Mouse (Mus musculus): ENCODE measurements around the gene Strn. TPM values are rescaled to one million over a fixed set of nuclear protein-coding genes. Genes with fewer than 3 reads are reported as not detected.

Strn gene
- polyA plus RNA-seq, 2 experiments, result 3.1 TPM

DNA sequence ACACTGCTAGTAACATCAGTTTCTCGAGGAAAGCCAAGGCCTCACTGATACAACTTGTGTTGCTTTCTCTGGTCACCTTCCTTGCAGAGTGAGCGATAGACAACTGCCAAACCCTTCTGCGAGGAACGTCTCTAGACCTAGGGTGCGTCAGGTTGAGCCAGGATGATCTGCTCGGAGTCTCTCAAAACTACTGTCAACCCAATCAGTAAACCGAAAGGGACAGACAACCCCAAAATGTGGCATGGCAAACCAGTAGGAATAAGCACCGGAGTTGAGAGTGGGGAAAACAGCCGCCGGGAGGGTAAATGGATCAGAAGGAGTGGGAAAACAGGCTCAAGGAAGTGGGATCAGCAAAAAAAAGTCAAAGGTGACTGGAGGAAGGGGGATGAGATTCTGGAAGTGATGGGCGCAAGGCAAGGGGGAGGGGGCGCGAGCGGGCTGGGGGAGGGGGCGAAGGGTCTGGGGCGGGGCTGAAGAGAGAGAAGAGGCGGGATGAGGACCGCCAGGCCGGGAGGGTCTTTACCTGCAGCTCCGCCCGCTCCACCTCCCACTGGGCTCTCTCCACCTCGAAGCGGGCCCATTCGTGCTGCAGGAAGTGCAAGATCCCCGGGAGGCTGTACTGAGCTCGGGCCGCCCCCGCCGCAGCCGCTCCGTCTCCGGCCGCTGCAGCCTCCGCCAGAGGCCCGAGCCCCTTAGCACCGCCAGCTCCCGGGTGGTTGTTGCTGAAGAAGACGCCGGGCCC is 1.1 kb downstream of the Strn start:
- Histone ChIP-seq H3K9ac (replicated peaks) (peak overlapping the region; percentile 93), H3K4me1 (replicated peaks; ENCODE audit: control insufficient read depth in 2 of 2, insufficient read depth in 2 of 2, low read length in 1 of 2) (peaks cover 7 to 23% of the 10 kb centered on the region in 2 experiments), H3K27me3 (ENCODE audit: control insufficient read depth, insufficient read depth, low read length) (no peaks in the 10 kb centered on the region), H3K27ac (peak overlapping the region; percentile 74), H3K36me3 (replicated peaks; ENCODE audit: control insufficient read depth, insufficient read depth, low read depth) (no peaks in the 10 kb centered on the region), H3K9me3 (ENCODE audit: control insufficient read depth, low read length) (no peaks in the 10 kb centered on the region), H3K4me3 (ENCODE audit: insufficient read depth in 1 of 2, low read depth in 2 of 2, low read length in 2 of 2) (peak overlapping the region; percentile 89 to 92), H3K4me2 (ENCODE audit: low read depth) (peak overlapping the region; percentile 99)
- under 1% methylated on average over 36 of the region's 39 CpGs for WGBS (ENCODE audit: insufficient replicate concordance)
- peak in 1 of 3 experiments; percentile 33 for DNase-seq (ENCODE audit: low read depth in 3 of 3, low spot score in 3 of 3)
- TF ChIP-seq EP300 (IDR thresholded peaks at IDR 0.05; ENCODE audit: low read depth) (no peak), CTCF (IDR thresholded peaks at IDR 0.05; ENCODE audit: low read depth) (no peak)
- ATAC-seq (ENCODE audit: insufficient read depth), result peak; percentile 74

DNA sequence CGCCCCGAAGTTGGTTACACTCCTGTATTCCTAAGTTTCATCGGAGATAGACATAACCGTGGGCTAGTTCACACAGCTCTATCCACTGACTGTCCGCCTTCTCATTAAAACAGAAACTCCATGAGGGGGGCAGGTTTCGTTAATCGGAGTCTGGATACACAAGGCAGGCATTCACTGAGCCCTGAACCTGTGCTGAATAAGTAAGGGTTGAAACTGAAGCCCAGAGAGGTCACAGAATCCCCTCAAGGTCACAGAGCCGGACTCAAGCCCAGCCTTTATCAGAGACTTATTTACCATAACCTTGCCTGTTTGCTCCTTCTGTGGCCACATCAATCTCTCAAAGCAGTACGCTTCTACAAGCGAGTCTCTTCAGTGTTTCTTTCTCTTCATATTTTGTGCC is 2.2 kb downstream of the Strn start:
- Histone ChIP-seq H3K4me3 (ENCODE audit: insufficient read depth in 1 of 2, low read depth in 2 of 2, low read length in 2 of 2) (peak overlapping the region in 1 of 2 experiments; percentile 89; a peak in 2 of 4 replicates), H3K36me3 (replicated peaks; ENCODE audit: control insufficient read depth, insufficient read depth, low read depth) (no peaks in the 10 kb centered on the region), H3K9me3 (ENCODE audit: control insufficient read depth, low read length) (no peaks in the 10 kb centered on the region), H3K4me2 (ENCODE audit: low read depth) (peak overlapping the region; percentile 99), H3K9ac (replicated peaks) (peak overlapping the region; percentile 93; the same call in 1 of the 2 replicates), H3K27ac (no peak overlapping the region), H3K4me1 (replicated peaks; ENCODE audit: control insufficient read depth in 2 of 2, insufficient read depth in 2 of 2, low read length in 1 of 2) (peaks cover 7 to 23% of the 10 kb centered on the region in 2 experiments), H3K27me3 (ENCODE audit: control insufficient read depth, insufficient read depth, low read length) (no peaks in the 10 kb centered on the region)
- DNase-seq (ENCODE audit: low read depth in 3 of 3, low spot score in 3 of 3), result no peak
- no peak for TF ChIP-seq EP300 (IDR thresholded peaks at IDR 0.05; ENCODE audit: low read depth)
- TF ChIP-seq CTCF (IDR thresholded peaks at IDR 0.05; ENCODE audit: low read depth), result no peak
- 69% methylated on average over 10 of the region's 10 CpGs for WGBS (ENCODE audit: insufficient replicate concordance)
- no peak for ATAC-seq (ENCODE audit: insufficient read depth)

DNA sequence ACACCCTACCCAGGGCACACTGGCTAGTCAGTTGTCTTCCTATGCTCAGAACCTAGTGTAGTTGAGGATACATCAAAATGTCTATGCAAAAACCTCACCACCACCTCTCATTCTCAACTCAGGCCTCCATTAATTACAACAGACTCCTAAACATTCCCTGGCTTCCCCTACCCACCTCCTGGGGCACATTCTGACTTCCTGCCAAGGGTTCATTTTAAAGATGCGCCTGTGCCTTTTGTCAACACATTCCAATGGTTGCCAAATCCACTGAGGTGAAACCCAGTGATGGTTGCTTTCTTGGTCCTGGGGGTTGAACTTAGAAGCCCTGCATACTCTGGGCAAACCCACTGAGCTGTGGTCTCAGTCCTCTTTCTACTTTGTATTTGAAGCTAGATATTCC is 4.9 kb downstream of the Strn start:
- no peak for DNase-seq (ENCODE audit: low read depth in 3 of 3, low spot score in 3 of 3)
- TF ChIP-seq EP300 (IDR thresholded peaks at IDR 0.05; ENCODE audit: low read depth) (no peak), CTCF (IDR thresholded peaks at IDR 0.05; ENCODE audit: low read depth) (no peak)
- WGBS (ENCODE audit: insufficient replicate concordance), result 81% methylated on average over 1 of the region's 1 CpGs

GRCm38 (mm10) chr17:78726746-78727449 is 10.1 kb downstream of the Strn start:
- H3K4me3 ChIP-seq (ENCODE audit: insufficient read depth in 1 of 2, low read depth in 2 of 2, low read length in 2 of 2), result no peak overlapping the region
- TF ChIP-seq EP300 (IDR thresholded peaks at IDR 0.05; ENCODE audit: low read depth) (no peak), CTCF (IDR thresholded peaks at IDR 0.05; ENCODE audit: low read depth) (no peak)
- no peaks in the 10 kb centered on the region for H3K9me3 ChIP-seq (ENCODE audit: control insufficient read depth, low read length)
- DNase-seq (ENCODE audit: low read depth in 3 of 3, low spot score in 3 of 3) (no peak), ATAC-seq (ENCODE audit: insufficient read depth) (no peak)
- no peak overlapping the region for H3K9ac ChIP-seq (replicated peaks)
- no peaks in the 10 kb centered on the region for H3K27me3 ChIP-seq (ENCODE audit: control insufficient read depth, insufficient read depth, low read length)
- no peaks in the 10 kb centered on the region for H3K36me3 ChIP-seq (replicated peaks; ENCODE audit: control insufficient read depth, insufficient read depth, low read depth)
- no peak overlapping the region for H3K4me2 ChIP-seq (ENCODE audit: low read depth)
- H3K27ac ChIP-seq, result no peak overlapping the region
- H3K4me1 ChIP-seq (replicated peaks; ENCODE audit: control insufficient read depth in 2 of 2, insufficient read depth in 2 of 2, low read length in 1 of 2), result peaks cover 5 to 8% of the 10 kb centered on the region in 2 experiments
- WGBS (ENCODE audit: insufficient replicate concordance), result 84% methylated on average over 14 of the region's 14 CpGs

More for the DNA sequence above, 4.9 kb downstream of the Strn start:
- Histone ChIP-seq H3K36me3 (replicated peaks; ENCODE audit: control insufficient read depth, insufficient read depth, low read depth) (no peaks in the 10 kb centered on the region), H3K9ac (replicated peaks) (no peak overlapping the region), H3K27me3 (ENCODE audit: control insufficient read depth, insufficient read depth, low read length) (no peaks in the 10 kb centered on the region), H3K27ac (no peak overlapping the region), H3K9me3 (ENCODE audit: control insufficient read depth, low read length) (no peaks in the 10 kb centered on the region), H3K4me2 (ENCODE audit: low read depth) (no peak overlapping the region), H3K4me1 (replicated peaks; ENCODE audit: control insufficient read depth in 2 of 2, insufficient read depth in 2 of 2, low read length in 1 of 2) (peaks cover 7 to 17% of the 10 kb centered on the region in 2 experiments), H3K4me3 (ENCODE audit: insufficient read depth in 1 of 2, low read depth in 2 of 2, low read length in 2 of 2) (no peak overlapping the region)
- no peak for ATAC-seq (ENCODE audit: insufficient read depth)

GRCm38 (mm10) chr17:78724461-78725055 is 12.4 kb downstream of the Strn start:
- TF ChIP-seq CTCF (IDR thresholded peaks at IDR 0.05; ENCODE audit: low read depth), result no peak
- peak; percentile 68 for TF ChIP-seq EP300 (IDR thresholded peaks at IDR 0.05; ENCODE audit: low read depth)
- H3K4me3 ChIP-seq (ENCODE audit: insufficient read depth in 1 of 2, low read depth in 2 of 2, low read length in 2 of 2), result no peak overlapping the region
- peak; percentile 45 to 49 (median 48) for DNase-seq (ENCODE audit: low read depth in 3 of 3, low spot score in 3 of 3)
- H3K9me3 ChIP-seq (ENCODE audit: control insufficient read depth, low read length), result no peaks in the 10 kb centered on the region
- no peak overlapping the region for H3K4me2 ChIP-seq (ENCODE audit: low read depth)
- no peaks in the 10 kb centered on the region for H3K27me3 ChIP-seq (ENCODE audit: control insufficient read depth, insufficient read depth, low read length)
- 30% methylated on average over 6 of the region's 6 CpGs for WGBS (ENCODE audit: insufficient replicate concordance)
- peak; percentile 95 for ATAC-seq (ENCODE audit: insufficient read depth)
- H3K27ac ChIP-seq, result peak overlapping the region; percentile 12; the same call in 1 of the 2 replicates
- H3K4me1 ChIP-seq (replicated peaks; ENCODE audit: control insufficient read depth in 2 of 2, insufficient read depth in 2 of 2, low read length in 1 of 2), result peaks cover 5 to 7% of the 10 kb centered on the region in 2 experiments
- H3K9ac ChIP-seq (replicated peaks), result no peak overlapping the region
- H3K36me3 ChIP-seq (replicated peaks; ENCODE audit: control insufficient read depth, insufficient read depth, low read depth), result no peaks in the 10 kb centered on the region

Measured in liver, embryonic 14.5 days (tissue).